In genomic region chr14:108175275-108175860, GRCm38 (mm10) we compare ENCODE assay signal across 16 mouse cellular contexts.
"Had no signal": no experiment of that assay in that cellular context is flagged by ENCODE, and none has a peak within 500 bp of the region (broad histone marks: within the 10 kb centered on the region; RNA-seq: fewer than 3 reads in every experiment).

No protein-coding gene starts in this region.

- H3K4me1 ChIP-seq: kidney, embryonic 15.5 days; liver, embryonic 13.5 days; neural tube, embryonic 13.5 days had no signal

- H3K4me3 ChIP-seq: kidney, embryonic 15.5 days; left cerebral cortex, adult 2 months; liver, embryonic 13.5 days; myocyte; neural tube, embryonic 13.5 days had no signal

- H3K4me2 ChIP-seq: kidney, embryonic 15.5 days; liver, embryonic 13.5 days; neural tube, embryonic 13.5 days had no signal

- H3K9me3 ChIP-seq: kidney, embryonic 15.5 days; liver, embryonic 13.5 days; neural tube, embryonic 13.5 days had no signal

- H3K9ac ChIP-seq: kidney, embryonic 15.5 days; liver, embryonic 13.5 days; neural tube, embryonic 13.5 days had no signal

- H3K36me3 ChIP-seq: kidney, embryonic 15.5 days; liver, embryonic 13.5 days; neural tube, embryonic 13.5 days had no signal

- DNase-seq: kidney, adult 11 months; kidney, adult 8-10 months; kidney, postnatal 10 days; kidney, postnatal 36 days; layer of hippocampus, postnatal 36 days; liver, embryonic 13.5 days; lung, adult 2 months; lung, postnatal 14 days; lung, postnatal 4 days; retina, postnatal 1 day; thymus, adult 18-20 months; thymus, postnatal 14 days had no signal

- H3K27ac ChIP-seq: kidney, embryonic 15.5 days; left cerebral cortex, adult 2 months; liver, embryonic 13.5 days; neural tube, embryonic 13.5 days had no signal

- H3K27me3 ChIP-seq: kidney, embryonic 15.5 days; liver, embryonic 13.5 days; neural tube, embryonic 13.5 days had no signal
